14 mouse cellular contexts compared by ENCODE assay signal in genomic region chr9:21329041-21329440, GRCm38 (mm10). TPM values are rescaled to one million over a fixed set of nuclear protein-coding genes. Genes with fewer than 3 reads are reported as not detected.
DNase-seq lines count a peak whose midpoint lies in the region; ATAC-seq and TF ChIP-seq lines count a peak whose summit lies in the region.
"Had no signal": no experiment of that assay in that cellular context is flagged by ENCODE, and none has a peak within 500 bp of the region (broad histone marks: within the 10 kb centered on the region; RNA-seq: fewer than 3 reads in every experiment).

No protein-coding gene starts in this region.

- H3K9ac ChIP-seq in intestine, embryonic 16.5 days (ENCODE audit: low read depth, low read length) = no peak overlapping the region

- H3K27ac ChIP-seq in spleen, adult 2 months (ENCODE audit: insufficient read depth, low read length) = peak overlapping the region; percentile 85
- no peak overlapping the region for H3K27ac ChIP-seq in intestine, embryonic 16.5 days (ENCODE audit: low read length)
- H3K27ac ChIP-seq: layer of hippocampus, adult 2 months; stomach, postnatal 0 days had no signal

- no peak for TF ChIP-seq CTCF in spleen, adult 2 months (IDR thresholded peaks at IDR 0.05; ENCODE audit: extremely low read depth, insufficient read depth, insufficient read length, insufficient replicate concordance)

- TF ChIP-seq POLR2A in spleen, adult 2 months (IDR thresholded peaks at IDR 0.05; ENCODE audit: low read depth, low read length) = no peak

- DNase-seq in spleen, adult 2 months (ENCODE audit: low read depth in 1 of 2, low spot score in 2 of 2) = no peak
- DNase-seq in spleen, postnatal 36 days (ENCODE audit: low spot score in 2 of 2) = no peak
- peak; percentile 50 for DNase-seq in gastrocnemius, postnatal 10 days
- DNase-seq in heart, postnatal 10 days = peak; percentile 82 to 84
- peak; percentile 87 for DNase-seq in lung, postnatal 36 days
- DNase-seq in kidney, adult 18-20 months = no peak
- no peak for DNase-seq in embryo, embryonic 10 days (ENCODE audit: low spot score)
- DNase-seq: cerebellum, adult 9-11 months had no signal

- H3K9me3 ChIP-seq in intestine, embryonic 16.5 days (ENCODE audit: control insufficient read depth, low read length) = no peaks in the 10 kb centered on the region

- ATAC-seq in intestine, embryonic 16.5 days = no peak
- ATAC-seq: activated CD4-positive, CD25-positive, alpha-beta regulatory T cell, adult 4 months; intestine, postnatal 0 days had no signal

- peaks cover 75% of the 10 kb centered on the region; the same call in 1 of the 2 replicates for H3K4me1 ChIP-seq in spleen, adult 2 months (ENCODE audit: control insufficient read depth, insufficient read depth, insufficient read length)
- 0 out of 2 replicates have a peak, but pooled peaks cover 2% of the 10 kb centered on the region for H3K4me1 ChIP-seq in intestine, embryonic 16.5 days (ENCODE audit: control insufficient read depth, insufficient read depth, low read length)

- H3K36me3 ChIP-seq in spleen, adult 2 months (ENCODE audit: control insufficient read depth, insufficient read depth, low read length) = no peaks in the 10 kb centered on the region
- H3K36me3 ChIP-seq in intestine, embryonic 16.5 days (ENCODE audit: control insufficient read depth, insufficient read depth, low read length) = no peaks in the 10 kb centered on the region

- 35% methylated on average over 5 of the region's 5 CpGs for WGBS in spleen, adult 2 months
- WGBS in intestine, embryonic 16.5 days = 61% methylated on average over 4 of the region's 5 CpGs

- intact Hi-C loops in heart, postnatal 10 days (cut with DNase I) = no loop called here

- H3K4me3 ChIP-seq in spleen, adult 2 months (ENCODE audit: extremely low read depth, insufficient read depth, insufficient read length) = no peak overlapping the region
- H3K4me3 ChIP-seq in intestine, embryonic 16.5 days (ENCODE audit: low read length) = no peak overlapping the region
- H3K4me3 ChIP-seq: erythroblast, embryonic 14.5 days; layer of hippocampus, adult 2 months had no signal

- no peak overlapping the region for H3K4me2 ChIP-seq in intestine, embryonic 16.5 days (ENCODE audit: low read depth, low read length)

- H3K27me3 ChIP-seq in spleen, adult 2 months (ENCODE audit: control insufficient read depth, insufficient read depth, low read length) = no peaks in the 10 kb centered on the region
- H3K27me3 ChIP-seq in intestine, embryonic 16.5 days (replicated peaks; ENCODE audit: control insufficient read depth, insufficient read depth, low read length) = no peaks in the 10 kb centered on the region

RNA-seq across cellular contexts. Expression of gene Slc44a2, which starts 8.5 kb away (rescaled TPM):
- polyA plus RNA-seq in spleen, adult 2 months (2012; rRNA removed) = 166 and 184 TPM in 2 replicates
- 100 to 1,000 TPM; 131 to 140 TPM for total RNA-seq in gastrocnemius, postnatal 10 days (2021)
- total RNA-seq in heart, postnatal 10 days (2021) = 10 to 100 TPM; 86.7 to 95.4 TPM
- polyA plus RNA-seq in intestine, embryonic 16.5 days (2015; fragmentation: Nextera tagmentation; extraction: Ambion mirVana) = 44.6 and 50.2 TPM in 2 replicates

RNA-seq across cellular contexts. Expression of gene Ap1m2, which starts 16.9 kb away (rescaled TPM):
- polyA plus RNA-seq in spleen, adult 2 months (2012; rRNA removed) = 2.0 and 2.5 TPM in 2 replicates
- not detected for total RNA-seq in gastrocnemius, postnatal 10 days (2021)
- not detected for total RNA-seq in heart, postnatal 10 days (2021)
- polyA plus RNA-seq in intestine, embryonic 16.5 days (2015; fragmentation: Nextera tagmentation; extraction: Ambion mirVana) = 158 and 172 TPM in 2 replicates
- polyA plus RNA-seq: erythroblast, embryonic 14.5 days had no signal

RNA-seq across cellular contexts. Expression of gene Cdkn2d, which starts 37.8 kb away (rescaled TPM):
- polyA plus RNA-seq in spleen, adult 2 months (2012; rRNA removed) = 87.4 and 115 TPM in 2 replicates
- 10 to 100 TPM; 14.2 to 16.1 TPM for total RNA-seq in gastrocnemius, postnatal 10 days (2021)
- total RNA-seq in heart, postnatal 10 days (2021) = 10 to 100 TPM; 24.5 to 25.3 TPM
- 40.2 and 42.5 TPM in 2 replicates for polyA plus RNA-seq in intestine, embryonic 16.5 days (2015; fragmentation: Nextera tagmentation; extraction: Ambion mirVana)

RNA-seq across cellular contexts. Expression of gene Ilf3, which starts 38.6 kb away (rescaled TPM):
- polyA plus RNA-seq in spleen, adult 2 months (2012; rRNA removed) = 54.2 and 59.6 TPM in 2 replicates
- 10 to 100 TPM; 34.9 to 49.0 TPM for total RNA-seq in gastrocnemius, postnatal 10 days (2021)
- 10 to 100 TPM; 41.3 to 51.0 TPM for total RNA-seq in heart, postnatal 10 days (2021)
- 119 and 127 TPM in 2 replicates for polyA plus RNA-seq in intestine, embryonic 16.5 days (2015; fragmentation: Nextera tagmentation; extraction: Ambion mirVana)

RNA-seq across cellular contexts. Expression of gene Kri1, which starts 41.3 kb away (rescaled TPM):
- 40.8 and 43.1 TPM in 2 replicates for polyA plus RNA-seq in spleen, adult 2 months (2012; rRNA removed)
- 10 to 100 TPM; 10.8 to 14.5 TPM for total RNA-seq in gastrocnemius, postnatal 10 days (2021)
- 10 to 100 TPM; 18.9 to 19.7 TPM for total RNA-seq in heart, postnatal 10 days (2021)
- polyA plus RNA-seq in intestine, embryonic 16.5 days (2015; fragmentation: Nextera tagmentation; extraction: Ambion mirVana) = 12.3 and 13.2 TPM in 2 replicates

Comparison
In these comparisons a context has a peak if more than half of its experiments do, and no peak if none do; other contexts are left out.
1. DNase-seq: peak in gastrocnemius, postnatal 10 days (single experiment), heart, postnatal 10 days (2 of 2) and lung, postnatal 36 days (single experiment); none in spleen, adult 2 months (0 of 2), spleen, postnatal 36 days (0 of 2), kidney, adult 18-20 months (single experiment) and embryo, embryonic 10 days (single experiment).